Mouse (Mus musculus) NIH3T3 (cell line): ENCODE measurements around the gene Foxo6.

Experiments
- DNase-seq: peaks from one replicate; pipeline ENCODE4 v3.0.0-alpha.2; 2012; ENCODE audit warnings: low read depth

Foxo6 gene

GRCm38 (mm10) chr4:120247412-120247811 lies 39.7 kb downstream of the Foxo6 start:
- DNase-seq = no peak

GRCm38 (mm10) chr4:120246086-120246485 lies 41.1 kb downstream of the Foxo6 start:
- DNase-seq = no peak

- no peak for DNase-seq
Observed at GRCm38 (mm10) chr4:120242783-120243262, 44.3 kb downstream of the Foxo6 start.

- DNase-seq = no peak
Observed at GRCm38 (mm10) chr4:120241106-120241505, 46.0 kb downstream of the Foxo6 start.

- DNase-seq = no peak
Observed at GRCm38 (mm10) chr4:120239419-120239818, 47.7 kb downstream of the Foxo6 start.

- no peak for DNase-seq
Observed at GRCm38 (mm10) chr4:120233243-120233642, 53.9 kb downstream of the Foxo6 start.

GRCm38 (mm10) chr4:120232541-120232940 lies 54.6 kb downstream of the Foxo6 start:
- no peak for DNase-seq

GRCm38 (mm10) chr4:120231982-120232381 lies 55.2 kb downstream of the Foxo6 start:
- peak; percentile 28 for DNase-seq

- DNase-seq = peak; percentile 76
Observed at GRCm38 (mm10) chr4:120230256-120230649, 56.9 kb downstream of the Foxo6 start.

GRCm38 (mm10) chr4:120229505-120230255 lies 57.5 kb downstream of the Foxo6 start:
- peak; percentile 28 for DNase-seq

- DNase-seq = no peak
Observed at GRCm38 (mm10) chr4:120228613-120229012, 58.5 kb downstream of the Foxo6 start.

- no peak for DNase-seq
Observed at GRCm38 (mm10) chr4:120227224-120227623, 59.9 kb downstream of the Foxo6 start.

- peak; percentile 40 for DNase-seq
Observed at GRCm38 (mm10) chr4:120226682-120227081, 60.5 kb downstream of the Foxo6 start.

- peak; percentile 92 for DNase-seq
Observed at GRCm38 (mm10) chr4:120225135-120225780, 61.9 kb downstream of the Foxo6 start.

- peak; percentile 78 for DNase-seq
Observed at GRCm38 (mm10) chr4:120223805-120224204, 63.3 kb downstream of the Foxo6 start.

- DNase-seq = peak; percentile 18
Observed at GRCm38 (mm10) chr4:120223108-120223745, 63.9 kb downstream of the Foxo6 start.

GRCm38 (mm10) chr4:120221708-120222107 lies 65.4 kb downstream of the Foxo6 start:
- no peak for DNase-seq

GRCm38 (mm10) chr4:120218878-120219277 lies 68.3 kb downstream of the Foxo6 start:
- peak; percentile 37 for DNase-seq
